Mouse (Mus musculus) G1E (cell line): ENCODE results near the gene Pax7. TPM values are rescaled to one million over a fixed set of nuclear protein-coding genes. Genes with fewer than 3 reads are reported as not detected.

Experiments
- ATAC-seq: 2 replicates; pipeline ENCODE4 v1.8.0; 2016; ENCODE audit warnings: mild to moderate bottlenecking; ENCODE audit not compliant: insufficient number of reproducible peaks, poor library complexity, low FRiP score, severe bottlenecking; ENCODE audit errors: extremely low read depth
- DNase-seq: peaks from one replicate; pipeline ENCODE4 v3.0.0; 2012; ENCODE audit warnings: low spot score
- H3K27me3 ChIP-seq: 2 replicates; pipeline ENCODE4 v1.6.1; 2012; ENCODE audit warnings: mild to moderate bottlenecking, low read length, inconsistent platforms; ENCODE audit not compliant: insufficient read depth
- H3K36me3 ChIP-seq: replicated peaks from 2 replicates; pipeline ENCODE3; 2012; ENCODE audit warnings: mild to moderate bottlenecking, inconsistent platforms
- H3K4me1 ChIP-seq: 2 replicates; pipeline ENCODE4 v1.6.1; 2012; ENCODE audit warnings: low read depth, low read length, inconsistent platforms, mixed read lengths; ENCODE audit not compliant: insufficient read depth
- H3K4me3 ChIP-seq: 2 replicates; pipeline ENCODE4 v1.5.1; 2012; ENCODE audit warnings: low read depth, mild to moderate bottlenecking, inconsistent platforms, low read length, moderate library complexity, mixed read lengths
- H3K9me3 ChIP-seq: replicated peaks from 2 replicates; pipeline ENCODE4 v1.6.1; 2012; ENCODE audit warnings: inconsistent platforms
- CTCF ChIP-seq: IDR thresholded peaks from 2 replicates; pipeline ENCODE4 v1.5.1; 2012; ENCODE audit warnings: low read depth, low read length, inconsistent platforms, mixed read lengths
- GATA1 ChIP-seq: IDR thresholded peaks from 2 replicates; pipeline ENCODE4 v1.6.1; 2012; ENCODE audit warnings: borderline replicate concordance, low read length, inconsistent platforms, mixed read lengths
- GATA2 ChIP-seq: IDR thresholded peaks from 2 replicates; pipeline ENCODE4 v1.6.1; 2012; ENCODE audit warnings: low read depth, low read length, inconsistent platforms, borderline replicate concordance
- POLR2AphosphoS5 ChIP-seq: IDR thresholded peaks from 2 replicates; pipeline ENCODE4 v1.6.1; 2012; ENCODE audit warnings: low read depth, low read length, inconsistent platforms; ENCODE audit not compliant: insufficient replicate concordance
- TAL1 ChIP-seq: conservative IDR thresholded peaks from 2 replicates; pipeline ENCODE4 v1.6.1; 2012; ENCODE audit warnings: low read depth, low read length, inconsistent platforms, mixed read lengths
- polyA plus RNA-seq: library from polyadenylated mRNA; stranded (reverse); fragments of >175 nt; gene quantifications from 2 replicates; pipeline ENCODE4 v1.2.3, GENCODE M21; 2012
- total RNA-seq, 2 experiments: library from RNA; stranded (forward) in 1 of 2; stranded (reverse) in 1 of 2; fragments of 200-1000 nt in 1 of 2; fragments of >200 nt in 1 of 2; fragmentation: Nextera tagmentation in 1 of 2; gene quantifications; 2 replicates each; pipeline ENCODE4 v1.2.3; 2014 to 2017

Pax7 gene
- total and polyA plus RNA-seq, 3 experiments, result 0.11 TPM; not detected in 2

- Histone ChIP-seq H3K4me3 (no peak overlapping the region), H3K4me1 (no peaks in the 10 kb centered on the region), H3K36me3 (no peaks in the 10 kb centered on the region), H3K9me3 (peaks cover 99% of the 10 kb centered on the region), H3K27me3 (no peaks in the 10 kb centered on the region)
- ATAC-seq (no peak), DNase-seq (no peak)
- TF ChIP-seq TAL1 (no peak), GATA1 (no peak), POLR2AphosphoS5 (no peak), GATA2 (no peak), CTCF (no peak)
These were observed 71.4 kb downstream of the Pax7 start for GRCm38 (mm10) chr4:139761911-139762310.

- H3K27me3 ChIP-seq, result no peaks in the 10 kb centered on the region
- no peaks in the 10 kb centered on the region for H3K36me3 ChIP-seq
- no peak overlapping the region for H3K4me3 ChIP-seq
- no peak for TF ChIP-seq TAL1
- TF ChIP-seq GATA1, result no peak
- no peak for TF ChIP-seq GATA2
- no peak for TF ChIP-seq CTCF
- TF ChIP-seq POLR2AphosphoS5, result no peak
- H3K9me3 ChIP-seq, result peaks cover 98% of the 10 kb centered on the region
- ATAC-seq, result no peak
- no peak for DNase-seq
- no peaks in the 10 kb centered on the region for H3K4me1 ChIP-seq
These were observed 72.6 kb downstream of the Pax7 start for GRCm38 (mm10) chr4:139760736-139761135.

- H3K27me3 ChIP-seq, result no peaks in the 10 kb centered on the region
- no peaks in the 10 kb centered on the region for H3K4me1 ChIP-seq
- DNase-seq (no peak), ATAC-seq (no peak)
- TF ChIP-seq CTCF (no peak), TAL1 (no peak), GATA1 (no peak), GATA2 (no peak), POLR2AphosphoS5 (no peak)
- no peak overlapping the region for H3K4me3 ChIP-seq
- H3K36me3 ChIP-seq, result no peaks in the 10 kb centered on the region
- H3K9me3 ChIP-seq, result peaks cover 99% of the 10 kb centered on the region
These were observed 74.6 kb downstream of the Pax7 start for GRCm38 (mm10) chr4:139758512-139759340.

GRCm38 (mm10) chr4:139756931-139757330, 76.4 kb downstream of the Pax7 start:
- ATAC-seq (no peak), DNase-seq (no peak)
- TF ChIP-seq TAL1 (no peak), GATA2 (no peak), GATA1 (no peak), POLR2AphosphoS5 (no peak), CTCF (no peak)
- Histone ChIP-seq H3K4me1 (no peaks in the 10 kb centered on the region), H3K9me3 (peaks cover 94% of the 10 kb centered on the region), H3K27me3 (no peaks in the 10 kb centered on the region), H3K36me3 (no peaks in the 10 kb centered on the region), H3K4me3 (no peak overlapping the region)

GRCm38 (mm10) chr4:139754148-139754710, 79.1 kb downstream of the Pax7 start:
- Histone ChIP-seq H3K36me3 (no peaks in the 10 kb centered on the region), H3K4me3 (no peak overlapping the region), H3K9me3 (peaks cover 92% of the 10 kb centered on the region), H3K4me1 (no peaks in the 10 kb centered on the region), H3K27me3 (no peaks in the 10 kb centered on the region)
- no peak for TF ChIP-seq POLR2AphosphoS5
- TF ChIP-seq CTCF, result no peak
- no peak for TF ChIP-seq GATA2
- no peak for TF ChIP-seq TAL1
- TF ChIP-seq GATA1, result no peak
- DNase-seq, result no peak
- no peak for ATAC-seq

GRCm38 (mm10) chr4:139750926-139751325, 82.4 kb downstream of the Pax7 start:
- peaks cover 90% of the 10 kb centered on the region for H3K9me3 ChIP-seq

More at GRCm38 (mm10) chr4:139750926-139751325, 82.4 kb downstream of the Pax7 start:
- no peak for DNase-seq
- Histone ChIP-seq H3K36me3 (no peaks in the 10 kb centered on the region), H3K27me3 (no peaks in the 10 kb centered on the region; the same call in 1 of the 2 replicates), H3K4me1 (no peaks in the 10 kb centered on the region), H3K4me3 (no peak overlapping the region)
- TF ChIP-seq TAL1 (no peak), POLR2AphosphoS5 (no peak), CTCF (no peak), GATA1 (no peak), GATA2 (no peak)
- no peak for ATAC-seq
